Comparison of ENCODE assay signal across 17 mouse cellular contexts in the genomic region with DNA sequence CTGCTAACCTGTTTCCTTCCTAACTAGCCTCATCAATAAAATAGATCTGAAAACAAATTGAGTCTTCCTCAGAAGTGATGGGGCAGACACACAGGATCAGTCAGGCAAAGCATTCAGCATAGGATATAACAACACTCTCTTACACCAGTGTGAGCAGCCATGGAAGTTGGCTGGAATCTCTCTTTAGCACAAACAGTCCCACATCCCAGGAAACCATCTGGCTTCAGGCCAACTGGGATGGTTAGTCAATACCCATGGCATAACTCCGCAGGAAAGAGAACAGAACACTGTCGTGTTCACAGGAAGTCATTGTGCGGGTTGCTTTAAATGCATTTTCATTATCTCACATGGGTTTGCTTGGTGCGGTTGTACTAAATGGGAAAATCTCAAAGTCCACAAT.
DNase-seq lines count a peak whose midpoint lies in the region; ATAC-seq and TF ChIP-seq lines count a peak whose summit lies in the region.
"Had no signal": no experiment of that assay in that cellular context is flagged by ENCODE, and none has a peak within 500 bp of the region (broad histone marks: within the 10 kb centered on the region; RNA-seq: fewer than 3 reads in every experiment).

No protein-coding gene starts in this region.

- H3K4me1 ChIP-seq in hindbrain, embryonic 15.5 days (replicated peaks): no peaks in the 10 kb centered on the region
- H3K4me1 ChIP-seq in hindbrain, embryonic 13.5 days (replicated peaks): 0 out of 2 replicates have a peak, but pooled peaks cover 2% of the 10 kb centered on the region
- H3K4me1 ChIP-seq in lung, embryonic 14.5 days (ENCODE audit: insufficient read depth): no peaks in the 10 kb centered on the region

- H3K9ac ChIP-seq in hindbrain, embryonic 15.5 days: no peak overlapping the region
- H3K9ac ChIP-seq in hindbrain, embryonic 13.5 days: no peak overlapping the region
- H3K9ac ChIP-seq in lung, embryonic 14.5 days: no peak overlapping the region
- H3K9ac ChIP-seq: liver, embryonic 14.5 days had no signal

- no peak overlapping the region for H3K27ac ChIP-seq in hindbrain, embryonic 15.5 days (replicated peaks)
- no peak overlapping the region for H3K27ac ChIP-seq in hindbrain, embryonic 13.5 days
- no peak overlapping the region for H3K27ac ChIP-seq in lung, embryonic 14.5 days (ENCODE audit: low read depth)
- H3K27ac ChIP-seq in gastrocnemius, adult 2 months: no peak overlapping the region
- H3K27ac ChIP-seq: heart, adult 2 months; liver, embryonic 14.5 days had no signal

- intact Hi-C loops in gastrocnemius, adult 2 months (cut with DNase I): no loop called here

- no peak overlapping the region for H3K4me3 ChIP-seq in hindbrain, embryonic 15.5 days
- H3K4me3 ChIP-seq in hindbrain, embryonic 13.5 days: no peak overlapping the region
- no peak overlapping the region for H3K4me3 ChIP-seq in lung, embryonic 14.5 days (ENCODE audit: low read depth, low read length)
- no peak overlapping the region for H3K4me3 ChIP-seq in gastrocnemius, adult 2 months
- H3K4me3 ChIP-seq: heart, adult 2 months had no signal

- TF ChIP-seq CTCF in lung, embryonic 14.5 days (IDR thresholded peaks at IDR 0.05; ENCODE audit: low read depth): no peak
- TF ChIP-seq CTCF in gastrocnemius, adult 2 months (IDR thresholded peaks at IDR 0.05): no peak

- H3K9me3 ChIP-seq in hindbrain, embryonic 15.5 days: no peaks in the 10 kb centered on the region
- H3K9me3 ChIP-seq in hindbrain, embryonic 13.5 days: no peaks in the 10 kb centered on the region
- H3K9me3 ChIP-seq in lung, embryonic 14.5 days (ENCODE audit: low read depth, low read length): no peaks in the 10 kb centered on the region

- H3K36me3 ChIP-seq in hindbrain, embryonic 15.5 days: no peaks in the 10 kb centered on the region
- no peaks in the 10 kb centered on the region for H3K36me3 ChIP-seq in hindbrain, embryonic 13.5 days
- no peaks in the 10 kb centered on the region for H3K36me3 ChIP-seq in lung, embryonic 14.5 days (ENCODE audit: insufficient read depth)

- DNase-seq in adrenal gland, postnatal 10 days: peak; percentile 31
- no peak for DNase-seq in adrenal gland, adult 18-20 months (ENCODE audit: low spot score in 2 of 2)
- peak; percentile 58 for DNase-seq in lung, embryonic 14.5 days
- no peak for DNase-seq in lung, postnatal 25 days (ENCODE audit: low spot score)
- peak; percentile 1 for DNase-seq in Muller cell, postnatal 12 days (ENCODE audit: inconsistent ontology term)
- DNase-seq in gastrocnemius, adult 2 months: no peak
- DNase-seq: embryo, embryonic 11 days; gastrocnemius, postnatal 10 days; heart, adult 2 months; right cerebral cortex, postnatal 14 days; thymus, postnatal 25 days had no signal

- WGBS in hindbrain, embryonic 15.5 days: 65% methylated on average over 4 of the region's 4 CpGs
- 63% methylated on average over 4 of the region's 4 CpGs for WGBS in hindbrain, embryonic 13.5 days
- 58% methylated on average over 4 of the region's 4 CpGs for WGBS in lung, embryonic 14.5 days

- H3K4me2 ChIP-seq in hindbrain, embryonic 15.5 days: no peak overlapping the region
- H3K4me2 ChIP-seq in hindbrain, embryonic 13.5 days: no peak overlapping the region
- no peak overlapping the region for H3K4me2 ChIP-seq in lung, embryonic 14.5 days

- peak; percentile 45; the same call in 1 of the 2 replicates for ATAC-seq in hindbrain, embryonic 15.5 days (ENCODE audit: low FRiP score, low read depth)
- ATAC-seq in hindbrain, embryonic 13.5 days (ENCODE audit: low FRiP score): no peak
- peak; percentile 69 for ATAC-seq in lung, embryonic 14.5 days (ENCODE audit: insufficient read depth)
- ATAC-seq: activated CD4-positive, CD25-positive, alpha-beta regulatory T cell, adult 4 months; inflammation-experienced regulatory T-cells, adult 6 months had no signal

- no peaks in the 10 kb centered on the region for H3K27me3 ChIP-seq in hindbrain, embryonic 15.5 days
- H3K27me3 ChIP-seq in hindbrain, embryonic 13.5 days: no peaks in the 10 kb centered on the region
- no peaks in the 10 kb centered on the region for H3K27me3 ChIP-seq in lung, embryonic 14.5 days (ENCODE audit: insufficient read depth, low read length)
- H3K27me3 ChIP-seq: CH12.LX had no signal

Comparison
In these comparisons a context has a peak if more than half of its experiments do, and no peak if none do; other contexts are left out.
1. DNase-seq: peak in adrenal gland, postnatal 10 days (single experiment), lung, embryonic 14.5 days (single experiment) and Muller cell, postnatal 12 days (single experiment); none in adrenal gland, adult 18-20 months (0 of 2), lung, postnatal 25 days (single experiment) and gastrocnemius, adult 2 months (single experiment).